Comparison of ENCODE assay signal across 8 mouse cellular contexts in the genomic region with DNA sequence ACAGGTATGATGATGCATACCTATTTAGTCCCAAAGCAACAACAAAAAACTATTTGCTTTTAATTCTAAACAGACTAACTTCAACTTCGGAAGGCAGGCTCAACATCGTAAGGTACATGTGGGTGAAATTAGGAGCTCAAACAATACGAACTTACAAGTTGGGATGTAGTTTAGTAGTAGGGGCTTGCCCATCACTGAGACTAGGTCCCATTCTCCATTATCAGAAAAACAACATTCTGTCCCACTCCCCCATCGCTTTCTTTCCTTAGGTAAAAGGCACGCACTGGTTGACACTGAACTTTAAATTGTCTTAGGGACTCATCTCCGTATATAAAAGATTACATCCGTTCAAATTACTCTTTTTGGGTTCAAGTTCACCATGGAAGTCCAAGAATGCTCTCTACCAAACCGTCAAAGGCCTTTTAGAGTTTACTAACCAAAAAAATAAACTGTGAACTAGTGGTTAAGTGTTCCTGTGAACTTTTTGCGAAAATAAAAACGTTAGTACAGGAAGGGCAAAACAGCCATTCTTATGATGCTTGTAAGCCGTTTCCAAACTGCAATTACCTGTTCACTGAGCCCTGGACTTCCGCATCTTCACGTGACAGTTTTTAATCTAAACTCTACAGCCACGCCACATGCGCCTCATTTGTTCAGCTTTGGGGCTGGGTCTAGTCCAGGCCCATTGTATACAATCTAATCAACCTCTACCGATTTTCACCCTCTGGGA. TPM values are rescaled to one million over a fixed set of nuclear protein-coding genes. Genes with fewer than 3 reads are reported as not detected.
A peak's percentile ranks its signal among the peaks of the same experiment; 100 is the strongest.
DNase-seq lines count a peak whose midpoint lies in the region; ATAC-seq and TF ChIP-seq lines count a peak whose summit lies in the region.

No protein-coding gene starts in this region.

- no peaks in the 10 kb centered on the region for H3K36me3 ChIP-seq in thymus, adult 2 months (ENCODE audit: control insufficient read depth, insufficient read depth, low read length)
- no peaks in the 10 kb centered on the region for H3K36me3 ChIP-seq in embryonic facial prominence, embryonic 11.5 days (replicated peaks; ENCODE audit: control insufficient read depth, insufficient read depth, low read depth, low read length)
- no peaks in the 10 kb centered on the region for H3K36me3 ChIP-seq in intestine, embryonic 15.5 days
- no peaks in the 10 kb centered on the region for H3K36me3 ChIP-seq in small intestine, adult 2 months (ENCODE audit: control insufficient read depth, insufficient read depth, low read length)

- H3K4me3 ChIP-seq in thymus, adult 2 months (ENCODE audit: control insufficient read depth, insufficient read depth, low read length) = peak overlapping the region; percentile 96
- H3K4me3 ChIP-seq in embryonic facial prominence, embryonic 11.5 days (ENCODE audit: low read depth, low read length) = peak overlapping the region; percentile 88
- H3K4me3 ChIP-seq in intestine, embryonic 15.5 days (replicated peaks) = peak overlapping the region; percentile 90
- peak overlapping the region; percentile 97 for H3K4me3 ChIP-seq in lung, adult 2 months (replicated peaks; ENCODE audit: extremely low read depth, low read depth, low read length)
- H3K4me3 ChIP-seq in small intestine, adult 2 months (ENCODE audit: low read depth, low read length) = peak overlapping the region; percentile 78

- H3K9ac ChIP-seq in embryonic facial prominence, embryonic 11.5 days (replicated peaks; ENCODE audit: low read length) = peak overlapping the region; percentile 92
- H3K9ac ChIP-seq in intestine, embryonic 15.5 days = peak overlapping the region; percentile 91

- ATAC-seq in embryonic facial prominence, embryonic 11.5 days (replicated peaks; ENCODE audit: insufficient number of reproducible peaks, low FRiP score, low TSS enrichment, low read depth) = 0 out of 2 replicates have a peak, but pooled peaks have one; percentile 2
- 0 out of 2 replicates have a peak, but pooled peaks have one; percentile 24 for ATAC-seq in intestine, embryonic 15.5 days

- no peak for TF ChIP-seq POLR2A in thymus, adult 2 months (IDR thresholded peaks at IDR 0.05; ENCODE audit: control insufficient read depth, extremely low read depth, insufficient read depth, low read length, poor library complexity)
- no peak for TF ChIP-seq POLR2A in lung, adult 2 months (IDR thresholded peaks at IDR 0.05; ENCODE audit: borderline replicate concordance, extremely low read depth, low read depth, low read length)
- no peak for TF ChIP-seq POLR2A in small intestine, adult 2 months (IDR thresholded peaks at IDR 0.05; ENCODE audit: low read depth, low read length)

- H3K9me3 ChIP-seq in embryonic facial prominence, embryonic 11.5 days (replicated peaks; ENCODE audit: control insufficient read depth, low read length) = no peaks in the 10 kb centered on the region
- H3K9me3 ChIP-seq in intestine, embryonic 15.5 days = no peaks in the 10 kb centered on the region

- peaks cover 6% of the 10 kb centered on the region for H3K4me1 ChIP-seq in thymus, adult 2 months (replicated peaks; ENCODE audit: control insufficient read depth, insufficient read depth, low read length)
- no peaks in the 10 kb centered on the region for H3K4me1 ChIP-seq in embryonic facial prominence, embryonic 11.5 days (ENCODE audit: control insufficient read depth, insufficient read depth, low read length)
- H3K4me1 ChIP-seq in intestine, embryonic 15.5 days (replicated peaks) = peaks cover 2% of the 10 kb centered on the region; the same call in 1 of the 2 replicates
- H3K4me1 ChIP-seq in lung, adult 2 months (ENCODE audit: control insufficient read depth, insufficient read depth, low read length) = peaks cover 2% of the 10 kb centered on the region
- H3K4me1 ChIP-seq in small intestine, adult 2 months (ENCODE audit: control insufficient read depth, insufficient read depth, insufficient read length, low read length) = peaks cover 3% of the 10 kb centered on the region; the same call in 1 of the 2 replicates

- no peaks in the 10 kb centered on the region for H3K27me3 ChIP-seq in thymus, adult 2 months (ENCODE audit: control insufficient read depth, insufficient read depth, low read length)
- no peaks in the 10 kb centered on the region for H3K27me3 ChIP-seq in embryonic facial prominence, embryonic 11.5 days (ENCODE audit: control insufficient read depth, insufficient read depth, low read length)
- no peaks in the 10 kb centered on the region for H3K27me3 ChIP-seq in intestine, embryonic 15.5 days (replicated peaks)
- no peaks in the 10 kb centered on the region for H3K27me3 ChIP-seq in small intestine, adult 2 months (ENCODE audit: control insufficient read depth, insufficient read depth, low read length)

- H3K27ac ChIP-seq in thymus, adult 2 months (ENCODE audit: control insufficient read depth, insufficient read depth, low read length) = peak overlapping the region; percentile 90
- peak overlapping the region; percentile 92 for H3K27ac ChIP-seq in embryonic facial prominence, embryonic 11.5 days (replicated peaks; ENCODE audit: low read depth, low read length)
- H3K27ac ChIP-seq in intestine, embryonic 15.5 days = peak overlapping the region; percentile 98
- peak overlapping the region; percentile 93 for H3K27ac ChIP-seq in small intestine, adult 2 months (ENCODE audit: insufficient read depth, low read depth, low read length)

- no peak for DNase-seq in thymus, adult 2 months
- DNase-seq in thymus, adult 18-20 months = no peak
- DNase-seq in embryonic facial prominence, embryonic 11.5 days (ENCODE audit: low spot score) = peak; percentile 56
- no peak for DNase-seq in lung, adult 2 months
- no peak for DNase-seq in cerebellum, adult 18-20 months
- no peak for DNase-seq in gastrocnemius, adult 8-10 months (ENCODE audit: low spot score in 2 of 2)

- H3K4me2 ChIP-seq in embryonic facial prominence, embryonic 11.5 days (ENCODE audit: low read depth, low read length) = peak overlapping the region; percentile 46
- H3K4me2 ChIP-seq in intestine, embryonic 15.5 days (replicated peaks) = peak overlapping the region; percentile 68

- under 1% methylated on average over 16 of the region's 16 CpGs for WGBS in thymus, adult 2 months
- WGBS in embryonic facial prominence, embryonic 11.5 days = under 1% methylated on average over 16 of the region's 16 CpGs
- 1% methylated on average over 16 of the region's 16 CpGs for WGBS in intestine, embryonic 15.5 days
- 1% methylated on average over 16 of the region's 16 CpGs for WGBS in lung, adult 2 months
- WGBS in small intestine, adult 2 months = under 1% methylated on average over 16 of the region's 16 CpGs

- no peak for TF ChIP-seq CTCF in thymus, adult 2 months (IDR thresholded peaks at IDR 0.05; ENCODE audit: borderline replicate concordance, control insufficient read depth, extremely low read depth, insufficient read depth, low read length, poor library complexity)
- TF ChIP-seq CTCF in lung, adult 2 months (IDR thresholded peaks at IDR 0.05; ENCODE audit: insufficient read depth, low read length) = no peak
- no peak for TF ChIP-seq CTCF in small intestine, adult 2 months (IDR thresholded peaks at IDR 0.05; ENCODE audit: extremely low read depth, insufficient read length, insufficient replicate concordance, low read depth, low read length)

RNA-seq across cellular contexts. Expression of gene Tra2b, which starts 1.4 kb away (rescaled TPM):
- polyA plus RNA-seq in thymus, adult 2 months (2012; rRNA removed) = 67.9 and 70.4 TPM in 2 replicates
- 516 and 558 TPM in 2 replicates for polyA plus RNA-seq in embryonic facial prominence, embryonic 11.5 days (2014; fragmentation: Nextera tagmentation; extraction: Ambion mirVana)
- polyA plus RNA-seq in intestine, embryonic 15.5 days (2015; fragmentation: Nextera tagmentation; extraction: Ambion mirVana) = 304 and 336 TPM in 2 replicates
- polyA plus RNA-seq in lung, adult 2 months (2012; rRNA removed) = 17.7 and 29.0 TPM in 2 replicates
- polyA plus RNA-seq in small intestine, adult 2 months (2012; rRNA removed) = 6.2 and 8.9 TPM in 2 replicates
- total RNA-seq in gastrocnemius, adult 8-10 months (2022) = 10 to 100 TPM; 20.1 to 28.8 (median 26.1) TPM
